Mouse (Mus musculus) embryonic fibroblast, embryonic 13.5 days (primary cell): ENCODE data around the gene Maml3. TPM values are rescaled to one million over a fixed set of nuclear protein-coding genes. Genes with fewer than 3 reads are reported as not detected.

ENCODE experiments used
- H3K27ac ChIP-seq: 2 replicates; pipeline ENCODE4 v1.5.1; 2012; ENCODE audit warnings: low read length, control low read depth, inconsistent platforms; ENCODE audit not compliant: insufficient read depth
- H3K4me1 ChIP-seq: 2 replicates; pipeline ENCODE4 v1.6.1; 2011; ENCODE audit warnings: low read length; ENCODE audit not compliant: control insufficient read depth, insufficient read depth
- H3K4me3 ChIP-seq: 2 replicates; pipeline ENCODE4 v1.5.1; 2011; ENCODE audit warnings: mild to moderate bottlenecking, control low read depth, low read length; ENCODE audit not compliant: insufficient read depth
- CTCF ChIP-seq: IDR thresholded peaks from 2 replicates; pipeline ENCODE4 v1.5.1; 2011; ENCODE audit warnings: mild to moderate bottlenecking, control low read depth, low read length, moderate library complexity, borderline replicate concordance; ENCODE audit not compliant: insufficient read depth
- POLR2A ChIP-seq: IDR thresholded peaks from 2 replicates; pipeline ENCODE4 v1.6.1; 2011; ENCODE audit warnings: low read depth, mild to moderate bottlenecking, control low read depth, low read length, moderate library complexity
- polyA plus RNA-seq: library from polyadenylated mRNA; stranded (reverse); fragments of >200 nt; gene quantifications from 2 replicates; pipeline ENCODE4 v1.2.4, GENCODE M21; 2011; ENCODE audit warnings: low read depth; ENCODE audit not compliant: missing spikeins, insufficient read length

Maml3 gene
- polyA plus RNA-seq, 1 experiment: 2.2 TPM

- no peak overlapping the region for H3K27ac ChIP-seq
- no peaks in the 10 kb centered on the region for H3K4me1 ChIP-seq
- TF ChIP-seq POLR2A (no peak), CTCF (no peak)
- no peak overlapping the region for H3K4me3 ChIP-seq
Measured at GRCm38 (mm10) chr3:51885920-51886319, 219.0 kb downstream of the Maml3 start.

- no peak for TF ChIP-seq CTCF
- no peak for TF ChIP-seq POLR2A
- Histone ChIP-seq H3K4me3 (no peak overlapping the region), H3K4me1 (no peaks in the 10 kb centered on the region), H3K27ac (no peak overlapping the region)
Measured at GRCm38 (mm10) chr3:51885487-51885886, 219.4 kb downstream of the Maml3 start.

- Histone ChIP-seq H3K27ac (no peak overlapping the region), H3K4me1 (no peaks in the 10 kb centered on the region), H3K4me3 (no peak overlapping the region)
- TF ChIP-seq POLR2A (no peak), CTCF (no peak)
Measured at GRCm38 (mm10) chr3:51881981-51882380, 222.9 kb downstream of the Maml3 start.

GRCm38 (mm10) chr3:51881393-51881792, 223.5 kb downstream of the Maml3 start:
- no peak overlapping the region for H3K27ac ChIP-seq
- no peaks in the 10 kb centered on the region for H3K4me1 ChIP-seq
- H3K4me3 ChIP-seq: no peak overlapping the region
- TF ChIP-seq CTCF (no peak), POLR2A (no peak)

- Histone ChIP-seq H3K27ac (no peak overlapping the region), H3K4me1 (no peaks in the 10 kb centered on the region), H3K4me3 (no peak overlapping the region)
- no peak for TF ChIP-seq POLR2A
- TF ChIP-seq CTCF: no peak
Measured at GRCm38 (mm10) chr3:51880506-51881036, 224.3 kb downstream of the Maml3 start.

- no peak overlapping the region for H3K27ac ChIP-seq
- TF ChIP-seq POLR2A (no peak), CTCF (no peak)
- no peaks in the 10 kb centered on the region for H3K4me1 ChIP-seq
- no peak overlapping the region for H3K4me3 ChIP-seq
Measured at GRCm38 (mm10) chr3:51879211-51879610, 225.7 kb downstream of the Maml3 start.

- Histone ChIP-seq H3K4me3 (no peak overlapping the region), H3K4me1 (no peaks in the 10 kb centered on the region), H3K27ac (no peak overlapping the region)
- TF ChIP-seq POLR2A (no peak), CTCF (no peak)
Measured at GRCm38 (mm10) chr3:51878577-51878976, 226.3 kb downstream of the Maml3 start.

GRCm38 (mm10) chr3:51876729-51877128, 228.1 kb downstream of the Maml3 start:
- H3K4me1 ChIP-seq: no peaks in the 10 kb centered on the region
- no peak overlapping the region for H3K27ac ChIP-seq
- no peak overlapping the region for H3K4me3 ChIP-seq
- no peak for TF ChIP-seq CTCF

- Histone ChIP-seq H3K4me3 (no peak overlapping the region), H3K27ac (no peak overlapping the region), H3K4me1 (no peaks in the 10 kb centered on the region)
- TF ChIP-seq POLR2A: no peak
- TF ChIP-seq CTCF: no peak
Measured at GRCm38 (mm10) chr3:51875629-51876028, 229.2 kb downstream of the Maml3 start.

- Histone ChIP-seq H3K4me1 (no peaks in the 10 kb centered on the region), H3K4me3 (no peak overlapping the region), H3K27ac (no peak overlapping the region)
- no peak for TF ChIP-seq POLR2A
- no peak for TF ChIP-seq CTCF
Measured at GRCm38 (mm10) chr3:51874252-51874651, 230.6 kb downstream of the Maml3 start.

GRCm38 (mm10) chr3:51872771-51873170, 232.1 kb downstream of the Maml3 start:
- no peaks in the 10 kb centered on the region for H3K4me1 ChIP-seq
- H3K4me3 ChIP-seq: no peak overlapping the region
- no peak for TF ChIP-seq CTCF
- TF ChIP-seq POLR2A: no peak
- H3K27ac ChIP-seq: no peak overlapping the region
